8 mouse cellular contexts compared by ENCODE assay signal in the genomic region with DNA sequence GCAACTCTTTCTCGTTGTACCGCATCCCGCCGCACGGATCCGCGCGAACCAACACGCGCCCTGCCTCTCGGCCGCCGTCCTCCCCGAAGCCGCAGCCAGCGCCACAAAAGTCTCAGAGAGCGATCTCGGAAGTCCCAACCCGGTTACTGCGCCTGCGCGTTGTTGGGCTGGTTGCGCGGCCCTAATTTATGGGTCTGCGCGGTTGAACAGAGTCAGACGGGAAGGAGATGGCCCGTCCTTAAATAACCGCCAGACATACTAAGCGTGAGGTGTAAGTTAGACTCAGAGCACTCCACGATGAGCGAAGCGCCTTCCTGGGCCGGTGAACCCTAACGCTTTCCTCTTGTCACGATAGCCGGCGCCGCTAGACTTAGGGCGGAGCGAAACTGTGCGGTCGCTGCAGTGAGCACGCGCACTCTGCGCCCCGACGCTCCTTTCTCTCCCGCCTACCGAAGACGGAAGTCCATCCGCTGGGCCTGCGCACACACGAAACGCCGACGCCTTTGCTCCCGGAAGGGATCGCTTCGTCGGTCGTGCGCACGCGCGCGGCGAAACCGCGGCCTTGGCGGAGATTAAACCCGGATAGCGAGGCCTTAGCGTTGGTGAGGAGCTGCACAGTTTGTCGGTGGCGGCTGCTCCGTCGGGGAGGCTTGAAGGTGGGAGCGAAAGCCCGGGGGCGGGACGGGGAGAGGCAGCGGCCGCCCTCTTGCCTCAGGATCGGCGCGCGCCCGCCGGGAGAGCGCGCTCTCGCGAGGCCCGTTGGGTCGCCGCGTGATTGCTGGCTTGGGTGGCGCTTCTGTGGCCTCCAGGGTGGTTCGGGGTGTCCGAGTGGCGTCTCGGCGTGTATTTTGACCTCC. TPM values are rescaled to one million over a fixed set of nuclear protein-coding genes. Genes with fewer than 3 reads are reported as not detected.
A peak's percentile ranks its signal among the peaks of the same experiment; 100 is the strongest.
DNase-seq lines count a peak whose midpoint lies in the region; ATAC-seq lines count a peak whose summit lies in the region.

A gene (plus strand): TSS at position 49 of the 857 bp plus-strand sequence.
A gene (minus strand): TSS at position 477 of the 857 bp plus-strand sequence.

- peak within 1 kb of the TSS; percentile 70 for H3K4me2 ChIP-seq in intestine, embryonic 14.5 days (ENCODE audit: low read length)

- intact Hi-C loops in left cerebral cortex, postnatal 14 days (cut with DNase I) = no loop called here

- H3K27ac ChIP-seq in intestine, embryonic 14.5 days (ENCODE audit: low read depth) = peak within 1 kb of the TSS; percentile 97

- peak; percentile 87 for ATAC-seq in intestine, embryonic 14.5 days (replicated peaks; ENCODE audit: low FRiP score, low TSS enrichment, low read depth)

- peak; percentile 97 for DNase-seq in adrenal gland, adult 18-20 months (ENCODE audit: low spot score in 2 of 2)
- DNase-seq in embryo, embryonic 11 days = peak; percentile 98
- DNase-seq in gastrocnemius, postnatal 25 days = peak; percentile 94
- peak; percentile 97 for DNase-seq in intestine, embryonic 14.5 days (ENCODE audit: low spot score)
- peak; percentile 96 for DNase-seq in left cerebral cortex, postnatal 14 days (ENCODE audit: low spot score in 2 of 2)
- peak; percentile 97 for DNase-seq in mesoderm, embryonic 11.5 days (ENCODE audit: low read depth, low spot score)
- peak; percentile 92 to 94 for DNase-seq in right cerebral cortex, postnatal 36 days (ENCODE audit: low spot score in 2 of 2)
- DNase-seq in yolk sac, embryonic 10.5 days (ENCODE audit: low spot score) = peak; percentile 95

- peaks cover 18% of the 10 kb centered on the region for H3K4me1 ChIP-seq in intestine, embryonic 14.5 days (replicated peaks; ENCODE audit: control insufficient read depth, insufficient read depth, low read length)

- under 1% methylated on average over 104 of the region's 104 CpGs for WGBS in intestine, embryonic 14.5 days

- H3K36me3 ChIP-seq in intestine, embryonic 14.5 days (ENCODE audit: control insufficient read depth, insufficient read depth, low read length) = peaks cover 64% of the 10 kb centered on the region

- peak within 1 kb of the TSS; percentile 99 for H3K9ac ChIP-seq in intestine, embryonic 14.5 days (ENCODE audit: low read length)

- H3K27me3 ChIP-seq in intestine, embryonic 14.5 days (replicated peaks; ENCODE audit: control insufficient read depth, insufficient read depth, low read length) = no peaks in the 10 kb centered on the region

- peak within 1 kb of the TSS; percentile 96 for H3K4me3 ChIP-seq in intestine, embryonic 14.5 days (ENCODE audit: low read depth, low read length)

- no peaks in the 10 kb centered on the region for H3K9me3 ChIP-seq in intestine, embryonic 14.5 days (ENCODE audit: control insufficient read depth, low read length)

RNA-seq across cellular contexts. Expression of the first gene that starts in this region (rescaled TPM):
- total RNA-seq in adrenal gland, adult 18-20 months (2021) = 10 to 100 TPM; 47.8 to 50.5 TPM
- 10 to 100 TPM; 24.0 to 24.9 TPM for total RNA-seq in gastrocnemius, postnatal 25 days (2021)
- polyA plus RNA-seq in intestine, embryonic 14.5 days (2014; fragmentation: Nextera tagmentation; extraction: Ambion mirVana) = 85.4 and 89.3 TPM in 2 replicates
- 10 to 100 TPM; 42.7 to 43.6 TPM for total RNA-seq in left cerebral cortex, postnatal 14 days (2021)

RNA-seq across cellular contexts. Expression of the second gene that starts in this region (rescaled TPM):
- 10 to 100 TPM; 69.0 to 87.2 TPM for total RNA-seq in adrenal gland, adult 18-20 months (2021)
- total RNA-seq in gastrocnemius, postnatal 25 days (2021) = 10 to 100 TPM; 22.4 to 27.3 TPM
- polyA plus RNA-seq in intestine, embryonic 14.5 days (2014; fragmentation: Nextera tagmentation; extraction: Ambion mirVana) = 125 TPM in 2 replicates
- 10 to 100 TPM; 60.0 to 62.8 TPM for total RNA-seq in left cerebral cortex, postnatal 14 days (2021)

Comparison
In these comparisons a context has a peak if more than half of its experiments do, and no peak if none do; other contexts are left out.
1. Peak in every context shown above with its lines: DNase-seq, ATAC-seq, H3K4me3 ChIP-seq and H3K27ac ChIP-seq.